Mouse (Mus musculus) bone marrow macrophage, adult 2 months (primary cell): ENCODE data around the gene Mcu.

Source experiments
- CTCF ChIP-seq: IDR thresholded peaks from 2 replicates; pipeline ENCODE4 v1.5.1; 2012; ENCODE audit warnings: low read depth, mild to moderate bottlenecking, low read length, moderate library complexity
- POLR2A ChIP-seq: IDR thresholded peaks from 2 replicates; pipeline ENCODE4 v1.6.1; 2012; ENCODE audit warnings: mild to moderate bottlenecking, low read depth, low read length, borderline replicate concordance

GRCm38 (mm10) chr10:59629506-59629782 is 13.0 kb upstream of the Mcu start:
- TF ChIP-seq CTCF = no peak
- TF ChIP-seq POLR2A = no peak
